Mouse (Mus musculus) E14TG2a.4 (cell line): Measurements from ENCODE around the gene Gfer.

Experiments used
- CTCF ChIP-seq: conservative IDR thresholded peaks from 2 replicates; pipeline ENCODE4 v1.5.1; 2014; ENCODE audit warnings: low read length
- NANOG ChIP-seq: IDR thresholded peaks from 2 replicates; pipeline ENCODE4 v1.6.1; 2014; ENCODE audit warnings: borderline replicate concordance, low read length, mixed read lengths
- POU5F1 ChIP-seq: IDR thresholded peaks from 2 replicates; pipeline ENCODE4 v1.6.1; 2014; ENCODE audit warnings: low read length, borderline replicate concordance

DNA sequence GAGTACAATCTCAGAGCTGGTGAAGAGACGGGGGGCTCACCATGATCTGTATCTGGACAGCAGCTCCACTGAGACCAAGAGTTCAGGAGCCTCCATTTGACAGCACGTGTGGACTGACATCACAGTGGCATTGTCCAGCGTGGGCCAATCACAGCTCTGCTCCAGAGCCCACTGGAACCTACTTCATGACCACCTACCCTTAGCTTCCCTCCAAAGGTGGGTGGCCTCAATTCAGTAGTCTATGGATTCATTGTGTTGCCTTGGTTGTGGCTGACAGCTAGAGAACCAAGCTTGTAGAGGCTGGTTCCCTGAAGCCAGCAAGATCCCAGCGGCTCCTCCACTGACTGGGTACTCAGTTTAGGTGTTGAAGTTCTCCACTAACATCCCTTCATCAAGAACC is 22.0 kb upstream of the Gfer start, which contains the start of the genes Rnf151 and Rps2:
- TF ChIP-seq CTCF (no peak), POU5F1 (no peak), NANOG (no peak)
